ENCODE assay signal across 20 mouse cellular contexts in genomic region chr13:40821911-40822310, GRCm38 (mm10).
"Had no signal": no experiment of that assay in that cellular context is flagged by ENCODE, and none has a peak within 500 bp of the region (broad histone marks: within the 10 kb centered on the region; RNA-seq: fewer than 3 reads in every experiment).

No protein-coding gene starts in this region.

- ATAC-seq: lung, postnatal 0 days; midbrain, embryonic 15.5 days had no signal

- H3K4me1 ChIP-seq: limb, embryonic 12.5 days; limb, embryonic 15.5 days; liver, embryonic 13.5 days; midbrain, embryonic 12.5 days; midbrain, embryonic 15.5 days; neural tube, embryonic 12.5 days; neural tube, embryonic 15.5 days; stomach, embryonic 15.5 days had no signal

- H3K4me3 ChIP-seq: limb, embryonic 12.5 days; limb, embryonic 15.5 days; liver, embryonic 13.5 days; midbrain, embryonic 12.5 days; midbrain, embryonic 15.5 days; neural tube, embryonic 12.5 days; neural tube, embryonic 15.5 days; stomach, embryonic 15.5 days had no signal

- DNase-seq: kidney, adult 9 months; kidney, postnatal 14 days; kidney, postnatal 4 days; left cerebral cortex, postnatal 4 days; liver, embryonic 13.5 days; lung, embryonic 14.5 days; retina, postnatal 1 day; right cerebral cortex, postnatal 25 days; spleen, adult 18-20 months; thymus, adult 2 months; thymus, postnatal 14 days; thymus, postnatal 4 days had no signal
